Mouse (Mus musculus) forebrain, embryonic 10.5 days (tissue): ENCODE measurements around the gene Cacng2. TPM values are rescaled to one million over a fixed set of nuclear protein-coding genes. Genes with fewer than 3 reads are reported as not detected.

ENCODE experiments used
- DNase-seq: peaks from one replicate; pipeline ENCODE4 v3.0.0-alpha.2; 2017; ENCODE audit warnings: low spot score; ENCODE audit errors: extremely low spot score
- H3K27ac ChIP-seq: fragments of 300-500 bp; sonication (generic); 2 replicates; pipeline ENCODE4 v1.5.1; 2016; ENCODE audit warnings: mild to moderate bottlenecking
- H3K27me3 ChIP-seq: fragments of 300-500 bp; sonication (generic); 2 replicates; pipeline ENCODE4 v1.6.1; 2016; ENCODE audit warnings: mild to moderate bottlenecking; ENCODE audit not compliant: poor library complexity, severe bottlenecking
- H3K36me3 ChIP-seq: fragments of 300-500 bp; sonication (generic); replicated peaks from 2 replicates; pipeline ENCODE4 v1.6.1; 2016; ENCODE audit warnings: mild to moderate bottlenecking, moderate library complexity
- H3K4me1 ChIP-seq: fragments of 300-500 bp; sonication (generic); 2 replicates; pipeline ENCODE4 v1.6.1; 2016
- H3K4me3 ChIP-seq: fragments of 300-500 bp; sonication (generic); 2 replicates; pipeline ENCODE4 v1.5.1; 2016; ENCODE audit warnings: mild to moderate bottlenecking, moderate library complexity
- H3K9me3 ChIP-seq: fragments of 300-500 bp; sonication (generic); 2 replicates; pipeline ENCODE4 v1.6.1; 2016; ENCODE audit warnings: mild to moderate bottlenecking, moderate library complexity
- WGBS: fragments of 180-500 bp; shearing (Covaris S2); methylation state at CpG from one replicate; pipeline ENCODE4 v1.1.7; 2016; 5-methylcytosine and 5-hydroxymethylcytosine counted together
- polyA plus RNA-seq: library from polyadenylated mRNA; unstranded; fragments of >200 nt; fragmentation: Nextera tagmentation; extraction: Ambion mirVana; gene quantifications from 2 replicates; pipeline ENCODE4 v1.2.1, GENCODE M21; 2016

The Cacng2 gene
- polyA plus RNA-seq, 1 experiment from 2014 or later: 0.20 TPM

- H3K36me3 ChIP-seq: peaks cover 62% of the 10 kb centered on the region
- WGBS: under 1% methylated on average over 39 of the region's 39 CpGs
- peak within 1 kb of the TSS; percentile 85 for H3K27ac ChIP-seq
Measured at GRCm38 (mm10) chr15:77956404-77956901, 163.4 kb downstream of the Cacng2 start, which contains the start of gene Foxred2. Foxred2 (minus strand) TSS chr15:77956722.

GRCm38 (mm10) chr15:77955440-77956403, 164.1 kb downstream of the Cacng2 start:
- Histone ChIP-seq H3K4me1 (peaks cover 36% of the 10 kb centered on the region), H3K9me3 (no peaks in the 10 kb centered on the region), H3K36me3 (peaks cover 58% of the 10 kb centered on the region), H3K27me3 (peaks cover 38% of the 10 kb centered on the region), H3K4me3 (peak overlapping the region; percentile 69), H3K27ac (peak overlapping the region; percentile 85)
- WGBS: 10% methylated on average over 52 of the region's 52 CpGs
- peak; percentile 45 for DNase-seq

More at GRCm38 (mm10) chr15:77956404-77956901, 163.4 kb downstream of the Cacng2 start, which contains the start of gene Foxred2:
- Histone ChIP-seq H3K27me3 (peaks cover 38% of the 10 kb centered on the region), H3K4me1 (peaks cover 36% of the 10 kb centered on the region), H3K4me3 (peak within 1 kb of the TSS; percentile 69), H3K9me3 (no peaks in the 10 kb centered on the region)
- peak; percentile 86 for DNase-seq

- no peak for DNase-seq
- no peaks in the 10 kb centered on the region for H3K9me3 ChIP-seq
- H3K27me3 ChIP-seq: peaks cover 38% of the 10 kb centered on the region
- no peak overlapping the region for H3K27ac ChIP-seq
- H3K4me3 ChIP-seq: no peak overlapping the region
- WGBS: 92% methylated on average over 2 of the region's 2 CpGs
- H3K4me1 ChIP-seq: peaks cover 36% of the 10 kb centered on the region
- H3K36me3 ChIP-seq: peaks cover 49% of the 10 kb centered on the region
Measured at GRCm38 (mm10) chr15:77954362-77954761, 165.5 kb downstream of the Cacng2 start.

GRCm38 (mm10) chr15:77952921-77953320, 166.9 kb downstream of the Cacng2 start:
- no peaks in the 10 kb centered on the region for H3K9me3 ChIP-seq
- H3K4me3 ChIP-seq: no peak overlapping the region
- H3K4me1 ChIP-seq: peaks cover 36% of the 10 kb centered on the region
- 91% methylated on average over 3 of the region's 3 CpGs for WGBS
- H3K27ac ChIP-seq: no peak overlapping the region
- no peak for DNase-seq
- H3K36me3 ChIP-seq: peaks cover 39% of the 10 kb centered on the region
- peaks cover 34% of the 10 kb centered on the region for H3K27me3 ChIP-seq

- Histone ChIP-seq H3K27ac (no peak overlapping the region), H3K4me1 (0 out of 2 replicates have a peak, but pooled peaks cover 4% of the 10 kb centered on the region), H3K4me3 (no peak overlapping the region), H3K27me3 (peaks cover 1% of the 10 kb centered on the region; the same call in 1 of the 2 replicates), H3K9me3 (no peaks in the 10 kb centered on the region), H3K36me3 (peaks cover 68% of the 10 kb centered on the region)
- no peak for DNase-seq
- WGBS: 89% methylated on average over 7 of the region's 7 CpGs
Measured at GRCm38 (mm10) chr15:77949061-77949460, 170.8 kb downstream of the Cacng2 start.

- Histone ChIP-seq H3K4me3 (no peak overlapping the region), H3K4me1 (no peaks in the 10 kb centered on the region), H3K27ac (no peak overlapping the region), H3K36me3 (peaks cover 70% of the 10 kb centered on the region), H3K9me3 (no peaks in the 10 kb centered on the region), H3K27me3 (no peaks in the 10 kb centered on the region)
- no peak for DNase-seq
- WGBS: 90% methylated on average over 4 of the region's 4 CpGs
Measured at GRCm38 (mm10) chr15:77945711-77946110, 174.1 kb downstream of the Cacng2 start.

Other genes with a start within 250 kb of the Cacng2 start
- 288 and 291 TPM in 2 replicates for gene Txn2, start 191.0 kb downstream of the Cacng2 start, polyA plus RNA-seq
- gene Foxred2, start 163.3 kb downstream of the Cacng2 start, polyA plus RNA-seq: 7.9 and 8.7 TPM in 2 replicates
- 280 and 284 TPM in 2 replicates for gene Eif3d, start 149.2 kb downstream of the Cacng2 start, polyA plus RNA-seq
- 158 and 162 TPM in 2 replicates for gene Ift27, start 54.1 kb upstream of the Cacng2 start, polyA plus RNA-seq
- gene Pvalb, start 86.4 kb upstream of the Cacng2 start, polyA plus RNA-seq: not detected in 2 replicates
- 4.1 and 6.0 TPM in 2 replicates for gene Ncf4, start 124.8 kb upstream of the Cacng2 start, polyA plus RNA-seq
- gene Csf2rb2, start 185.7 kb upstream of the Cacng2 start, polyA plus RNA-seq: 0.42 and 0.43 TPM in 2 replicates
- gene Csf2rb, start 205.7 kb upstream of the Cacng2 start, polyA plus RNA-seq: 3.3 and 3.9 TPM in 2 replicates